Mouse (Mus musculus): ENCODE measurements at regions not wholly inside any gene's neighbourhood (a gene's known extent, or its start where the extent isn't known, plus 50 kb on each side); places are given as distances from the start of the nearest gene placed in this dataset.

- peaks cover 43% of the 10 kb centered on the region for H3K9me3 ChIP-seq (replicated peaks)
- no peaks in the 10 kb centered on the region for H3K4me1 ChIP-seq (ENCODE audit: insufficient read depth, low read depth, low read length)
- TF ChIP-seq TAL1 (conservative IDR thresholded peaks at IDR 0.05; ENCODE audit: low read depth, low read length) (no peak), GATA2 (IDR thresholded peaks at IDR 0.05; ENCODE audit: borderline replicate concordance, low read depth, low read length) (no peak), POLR2AphosphoS5 (IDR thresholded peaks at IDR 0.05; ENCODE audit: insufficient replicate concordance, low read depth, low read length) (no peak)
- H3K27me3 ChIP-seq (ENCODE audit: insufficient read depth, low read length), result no peaks in the 10 kb centered on the region
- DNase-seq (ENCODE audit: low spot score) (no peak), ATAC-seq (ENCODE audit: extremely low read depth, insufficient number of reproducible peaks, low FRiP score, poor library complexity, severe bottlenecking) (no peak)
- H3K4me3 ChIP-seq (ENCODE audit: low read depth, low read length), result no peak overlapping the region
- H3K36me3 ChIP-seq (replicated peaks), result no peaks in the 10 kb centered on the region
Observed at GRCm38 (mm10) chr11:71847684-71848367, 98.1 kb downstream of the Wscd1 start.

- Histone ChIP-seq H3K27me3 (ENCODE audit: insufficient read depth, low read length) (no peaks in the 10 kb centered on the region), H3K9me3 (replicated peaks) (peaks cover 44% of the 10 kb centered on the region), H3K36me3 (replicated peaks) (no peaks in the 10 kb centered on the region), H3K4me1 (ENCODE audit: insufficient read depth, low read depth, low read length) (no peaks in the 10 kb centered on the region), H3K4me3 (ENCODE audit: low read depth, low read length) (no peak overlapping the region)
- DNase-seq (ENCODE audit: low spot score), result no peak
- TF ChIP-seq CTCF (IDR thresholded peaks at IDR 0.05; ENCODE audit: low read depth, low read length) (no peak), GATA1 (IDR thresholded peaks at IDR 0.05; ENCODE audit: borderline replicate concordance, low read length) (no peak), GATA2 (IDR thresholded peaks at IDR 0.05; ENCODE audit: borderline replicate concordance, low read depth, low read length) (no peak), POLR2AphosphoS5 (IDR thresholded peaks at IDR 0.05; ENCODE audit: insufficient replicate concordance, low read depth, low read length) (no peak), TAL1 (conservative IDR thresholded peaks at IDR 0.05; ENCODE audit: low read depth, low read length) (no peak)
- ATAC-seq (ENCODE audit: extremely low read depth, insufficient number of reproducible peaks, low FRiP score, poor library complexity, severe bottlenecking), result no peak
Observed at GRCm38 (mm10) chr11:71846496-71846895, 96.8 kb downstream of the Wscd1 start.

- Histone ChIP-seq H3K27me3 (ENCODE audit: insufficient read depth, low read length) (no peaks in the 10 kb centered on the region), H3K4me3 (ENCODE audit: low read depth, low read length) (no peak overlapping the region), H3K36me3 (replicated peaks) (no peaks in the 10 kb centered on the region), H3K4me1 (ENCODE audit: insufficient read depth, low read depth, low read length) (no peaks in the 10 kb centered on the region), H3K9me3 (replicated peaks) (peaks cover 39% of the 10 kb centered on the region)
- no peak for ATAC-seq (ENCODE audit: extremely low read depth, insufficient number of reproducible peaks, low FRiP score, poor library complexity, severe bottlenecking)
- DNase-seq (ENCODE audit: low spot score), result no peak
- TF ChIP-seq TAL1 (conservative IDR thresholded peaks at IDR 0.05; ENCODE audit: low read depth, low read length) (no peak), CTCF (IDR thresholded peaks at IDR 0.05; ENCODE audit: low read depth, low read length) (no peak), GATA2 (IDR thresholded peaks at IDR 0.05; ENCODE audit: borderline replicate concordance, low read depth, low read length) (no peak), POLR2AphosphoS5 (IDR thresholded peaks at IDR 0.05; ENCODE audit: insufficient replicate concordance, low read depth, low read length) (no peak), GATA1 (IDR thresholded peaks at IDR 0.05; ENCODE audit: borderline replicate concordance, low read length) (no peak)
Observed at GRCm38 (mm10) chr11:71840635-71841443, 91.1 kb downstream of the Wscd1 start.

Data from G1E (cell line).